Mouse (Mus musculus): Measurements from ENCODE around the gene Abcb4.

DNA sequence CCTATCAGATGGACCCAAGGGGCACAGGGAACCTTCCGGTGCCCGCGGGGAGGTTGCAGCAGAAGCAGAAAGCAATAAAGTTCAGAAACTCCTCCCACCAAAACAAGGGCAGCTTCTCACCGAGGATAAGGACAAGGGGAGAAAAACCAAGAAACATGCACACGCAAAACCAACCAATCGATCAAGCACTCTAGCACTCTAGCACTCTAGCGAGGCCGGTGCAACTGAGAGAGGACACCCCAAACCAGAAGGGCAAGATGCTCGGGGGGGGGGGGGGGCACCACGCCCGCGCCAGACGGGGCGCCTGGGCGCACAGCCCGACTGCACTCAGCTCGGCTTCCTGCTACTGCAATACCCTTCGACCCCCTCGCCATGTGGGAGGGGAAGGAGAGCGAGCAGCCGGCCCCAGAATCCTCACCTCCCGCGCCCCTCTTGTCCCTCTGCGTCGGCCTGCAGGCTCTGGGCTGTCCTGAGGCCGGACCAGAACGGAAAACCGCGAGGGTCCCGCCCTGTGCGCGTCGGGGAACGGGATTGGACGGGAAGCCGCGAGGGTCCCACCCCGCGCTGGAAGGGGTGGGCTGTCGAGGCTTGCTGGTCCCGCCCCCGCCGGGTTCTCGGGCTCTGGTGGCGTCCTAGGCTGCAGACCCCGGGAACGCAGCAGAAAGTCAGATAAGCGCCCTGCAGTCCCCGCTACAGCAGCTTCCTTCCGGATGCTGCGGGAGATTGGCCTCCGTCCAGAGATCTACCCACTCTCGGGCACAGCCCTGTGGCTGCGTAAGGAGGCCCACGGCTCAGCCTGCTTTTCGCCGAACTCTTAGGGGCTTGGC lies 103.4 kb downstream of the Abcb4 start, which contains the start of gene Crot:
- TF ChIP-seq USF1 (IDR thresholded peaks at IDR 0.05; ENCODE audit: low read depth) = no peak
- peak; percentile 91 for TF ChIP-seq POLR2A (IDR thresholded peaks at IDR 0.05; ENCODE audit: insufficient read length, low read depth)
- no peak for TF ChIP-seq CEBPB (IDR thresholded peaks at IDR 0.05; ENCODE audit: insufficient read depth, poor library complexity, severe bottlenecking)

All from myocyte (in vitro differentiated cells).